Mouse (Mus musculus): Measurements from ENCODE around the gene Clk2.

Gene Clk2

GRCm38 (mm10) chr3:89164506-89165267, at the start of gene Clk2:
TSS of gene Clk2 (plus strand) at chr3:89164795.
- peak; percentile 96 for DNase-seq

- DNase-seq, result peak; percentile 67
Measured at GRCm38 (mm10) chr3:89115522-89115921, 49.1 kb upstream of the Clk2 start.

- DNase-seq, result no peak
Measured at GRCm38 (mm10) chr3:89123313-89123712, 41.3 kb upstream of the Clk2 start.

- DNase-seq, result no peak
Measured at GRCm38 (mm10) chr3:89124241-89124640, 40.4 kb upstream of the Clk2 start.

GRCm38 (mm10) chr3:89125981-89126380, 38.6 kb upstream of the Clk2 start:
- no peak for DNase-seq

- DNase-seq, result no peak
Measured at GRCm38 (mm10) chr3:89129908-89130307, 34.7 kb upstream of the Clk2 start.

- no peak for DNase-seq
Measured at GRCm38 (mm10) chr3:89131816-89132215, 32.8 kb upstream of the Clk2 start.

- DNase-seq, result peak; percentile 63
Measured at GRCm38 (mm10) chr3:89132285-89133062, 32.1 kb upstream of the Clk2 start.

- no peak for DNase-seq
Measured at GRCm38 (mm10) chr3:89133063-89133450, 31.5 kb upstream of the Clk2 start.

- DNase-seq, result no peak
Measured at GRCm38 (mm10) chr3:89133752-89134151, 30.8 kb upstream of the Clk2 start.

- no peak for DNase-seq
Measured at GRCm38 (mm10) chr3:89135958-89136357, 28.6 kb upstream of the Clk2 start, which contains the start of gene Pklr. TSS of gene Pklr (plus strand) at chr3:89136142.

- no peak for DNase-seq
Measured at GRCm38 (mm10) chr3:89136365-89136764, 28.2 kb upstream of the Clk2 start.

- no peak for DNase-seq
Measured at GRCm38 (mm10) chr3:89144821-89145220, 19.8 kb upstream of the Clk2 start.

- peak; percentile 85 for DNase-seq
Measured at GRCm38 (mm10) chr3:89145566-89145965, 19.0 kb upstream of the Clk2 start.

- DNase-seq, result no peak
Measured at GRCm38 (mm10) chr3:89147101-89147978, 17.3 kb upstream of the Clk2 start.

- no peak for DNase-seq
Measured at GRCm38 (mm10) chr3:89147979-89148311, 16.6 kb upstream of the Clk2 start.

- no peak for DNase-seq
Measured at GRCm38 (mm10) chr3:89148567-89148966, 16.0 kb upstream of the Clk2 start.

GRCm38 (mm10) chr3:89152084-89152835, 12.3 kb upstream of the Clk2 start:
- DNase-seq, result no peak

- no peak for DNase-seq
Measured at GRCm38 (mm10) chr3:89156951-89157350, 7.6 kb upstream of the Clk2 start.

GRCm38 (mm10) chr3:89158651-89159050, 5.9 kb upstream of the Clk2 start:
- no peak for DNase-seq

- DNase-seq, result peak; percentile 71
Measured at GRCm38 (mm10) chr3:89159211-89159610, 5.4 kb upstream of the Clk2 start.

GRCm38 (mm10) chr3:89159616-89160344, 4.8 kb upstream of the Clk2 start, which contains the start of gene Hcn3:
TSS of gene Hcn3 (minus strand) at chr3:89160196.
- DNase-seq, result peak; percentile 93
